Mouse (Mus musculus) T-cell, adult 2 months (primary cell): ENCODE data around the gene Lamc3.

Experiments
- DNase-seq: peaks from one replicate; pipeline ENCODE4 v3.0.0; 2022; ENCODE audit warnings: low spot score

The Lamc3 gene

GRCm38 (mm10) chr2:31887030-31887429, at the start of gene Lamc3:
Gene Lamc3 (plus strand): TSS chr2:31887291.
- DNase-seq = peak; percentile 30

GRCm38 (mm10) chr2:31838868-31839267, 48.2 kb upstream of the Lamc3 start:
- DNase-seq = no peak

- DNase-seq = no peak
Observed at GRCm38 (mm10) chr2:31844729-31845136, 42.4 kb upstream of the Lamc3 start.

- no peak for DNase-seq
Observed at GRCm38 (mm10) chr2:31845512-31845895, 41.6 kb upstream of the Lamc3 start.

- peak; percentile 50 for DNase-seq
Observed at GRCm38 (mm10) chr2:31845896-31846691, 41.0 kb upstream of the Lamc3 start, which contains the start of gene Fibcd1. Gene Fibcd1 (minus strand): TSS chr2:31846005.

- DNase-seq = peak; percentile 35
Observed at GRCm38 (mm10) chr2:31846692-31847660, 40.1 kb upstream of the Lamc3 start.

- peak; percentile 68 for DNase-seq
Observed at GRCm38 (mm10) chr2:31847908-31848307, 39.2 kb upstream of the Lamc3 start.

GRCm38 (mm10) chr2:31850141-31850540, 37.0 kb upstream of the Lamc3 start:
- no peak for DNase-seq

- no peak for DNase-seq
Observed at GRCm38 (mm10) chr2:31855991-31856390, 31.1 kb upstream of the Lamc3 start.

- DNase-seq = no peak
Observed at GRCm38 (mm10) chr2:31857180-31857579, 29.9 kb upstream of the Lamc3 start.

- no peak for DNase-seq
Observed at GRCm38 (mm10) chr2:31858500-31858899, 28.6 kb upstream of the Lamc3 start.

- no peak for DNase-seq
Observed at GRCm38 (mm10) chr2:31862919-31863318, 24.2 kb upstream of the Lamc3 start.

- DNase-seq = no peak
Observed at GRCm38 (mm10) chr2:31863766-31864165, 23.3 kb upstream of the Lamc3 start.

GRCm38 (mm10) chr2:31864891-31865290, 22.2 kb upstream of the Lamc3 start:
- no peak for DNase-seq

- no peak for DNase-seq
Observed at GRCm38 (mm10) chr2:31865322-31865721, 21.8 kb upstream of the Lamc3 start.

- DNase-seq = no peak
Observed at GRCm38 (mm10) chr2:31865794-31866193, 21.3 kb upstream of the Lamc3 start.

GRCm38 (mm10) chr2:31867773-31868537, 19.1 kb upstream of the Lamc3 start:
- DNase-seq = no peak

GRCm38 (mm10) chr2:31868538-31869164, 18.4 kb upstream of the Lamc3 start:
- DNase-seq = no peak

- DNase-seq = no peak
Observed at GRCm38 (mm10) chr2:31869692-31870091, 17.4 kb upstream of the Lamc3 start.

GRCm38 (mm10) chr2:31870683-31871082, 16.4 kb upstream of the Lamc3 start:
- no peak for DNase-seq

- no peak for DNase-seq
Observed at GRCm38 (mm10) chr2:31874290-31874855, 12.7 kb upstream of the Lamc3 start.
